Mouse (Mus musculus): ENCODE data around the gene Synpo2.
"Not testable (repeated sequence)": the region's sequence is repeated elsewhere in the genome, so short reads cannot be mapped to it uniquely, and the experiment has no call there.

Gene Synpo2

GRCm38 (mm10) chr3:123128781-123129180 lies 107.2 kb downstream of the Synpo2 start:
- no peak for DNase-seq

- no peak for DNase-seq
Measured at GRCm38 (mm10) chr3:123128091-123128490, 107.9 kb downstream of the Synpo2 start.

GRCm38 (mm10) chr3:123126741-123127140 lies 109.2 kb downstream of the Synpo2 start:
- not testable (repeated sequence) for DNase-seq

- no peak for DNase-seq
Measured at GRCm38 (mm10) chr3:123123817-123124216, 112.1 kb downstream of the Synpo2 start.

- DNase-seq: no peak
Measured at GRCm38 (mm10) chr3:123122151-123123030, 113.6 kb downstream of the Synpo2 start.

- DNase-seq: no peak
Measured at GRCm38 (mm10) chr3:123116903-123117302, 119.0 kb downstream of the Synpo2 start.

- DNase-seq: no peak
Measured at GRCm38 (mm10) chr3:123115770-123116527, 120.0 kb downstream of the Synpo2 start.

- no peak for DNase-seq
Measured at GRCm38 (mm10) chr3:123114001-123114635, 121.8 kb downstream of the Synpo2 start.

- no peak for DNase-seq
Measured at GRCm38 (mm10) chr3:123112781-123113180, 123.2 kb downstream of the Synpo2 start.

- no peak for DNase-seq
Measured at GRCm38 (mm10) chr3:123111071-123111711, 124.8 kb downstream of the Synpo2 start.

- no peak for DNase-seq
Measured at GRCm38 (mm10) chr3:123107830-123108549, 128.0 kb downstream of the Synpo2 start.

- DNase-seq: no peak
Measured at GRCm38 (mm10) chr3:123104325-123104724, 131.6 kb downstream of the Synpo2 start.

- DNase-seq: peak; percentile 50
Measured at GRCm38 (mm10) chr3:123103151-123103860, 132.6 kb downstream of the Synpo2 start.

GRCm38 (mm10) chr3:123101761-123102160 lies 134.2 kb downstream of the Synpo2 start:
- no peak for DNase-seq

GRCm38 (mm10) chr3:123095111-123095510 lies 140.8 kb downstream of the Synpo2 start:
- no peak for DNase-seq

- no peak for DNase-seq
Measured at GRCm38 (mm10) chr3:123093640-123094361, 142.1 kb downstream of the Synpo2 start.

- DNase-seq: no peak
Measured at GRCm38 (mm10) chr3:123092913-123093639, 142.9 kb downstream of the Synpo2 start.

- DNase-seq: no peak
Measured at GRCm38 (mm10) chr3:123092442-123092841, 143.5 kb downstream of the Synpo2 start.

GRCm38 (mm10) chr3:123089297-123090020 lies 146.5 kb downstream of the Synpo2 start:
- no peak for DNase-seq

All from cerebellum, adult 11 months (tissue).